Mouse (Mus musculus) olfactory bulb, adult 2 months (tissue): Measurements from ENCODE around the gene C3ar1.
A peak's percentile ranks its signal among the peaks of the same experiment; 100 is the strongest.

Experiments used
- CTCF ChIP-seq: fragments of 200-500 bp; IDR thresholded peaks from 2 replicates; pipeline ENCODE4 v1.5.1; 2012; ENCODE audit warnings: low read depth, mild to moderate bottlenecking, low read length, moderate library complexity; ENCODE audit not compliant: insufficient read depth
- POLR2A ChIP-seq: fragments of 200-500 bp; IDR thresholded peaks from 2 replicates; pipeline ENCODE4 v1.6.1; 2012; ENCODE audit warnings: mild to moderate bottlenecking, low read depth, low read length, moderate library complexity; ENCODE audit not compliant: insufficient read depth

GRCm38 (mm10) chr6:122873871-122874719 is 18.1 kb upstream of the C3ar1 start, which contains the start of gene Necap1:
- peak; percentile 72 for TF ChIP-seq CTCF
- TF ChIP-seq POLR2A = peak; percentile 88
